Mouse (Mus musculus) bone marrow macrophage, adult 2 months (primary cell): ENCODE measurements around the gene Cachd1. TPM values are rescaled to one million over a fixed set of nuclear protein-coding genes. Genes with fewer than 3 reads are reported as not detected.

ENCODE experiments used
- H3K27ac ChIP-seq: 2 replicates; pipeline ENCODE4 v1.5.1; 2012; ENCODE audit warnings: low read depth, low read length; ENCODE audit not compliant: insufficient read depth
- H3K4me1 ChIP-seq: 2 replicates; pipeline ENCODE4 v1.6.1; 2012; ENCODE audit warnings: low read length; ENCODE audit not compliant: control insufficient read depth, insufficient read depth
- H3K4me3 ChIP-seq: 2 replicates; pipeline ENCODE4 v1.5.1; 2012; ENCODE audit warnings: mild to moderate bottlenecking, low read length, moderate library complexity; ENCODE audit not compliant: insufficient read depth
- CTCF ChIP-seq: IDR thresholded peaks from 2 replicates; pipeline ENCODE4 v1.5.1; 2012; ENCODE audit warnings: low read depth, mild to moderate bottlenecking, low read length, moderate library complexity
- POLR2A ChIP-seq: IDR thresholded peaks from 2 replicates; pipeline ENCODE4 v1.6.1; 2012; ENCODE audit warnings: mild to moderate bottlenecking, low read depth, low read length, borderline replicate concordance
- polyA plus RNA-seq: library from polyadenylated mRNA; stranded (reverse); fragments of >200 nt; gene quantifications from 2 replicates; pipeline ENCODE4 v1.2.4, GENCODE M21; 2012; ENCODE audit not compliant: missing spikeins, insufficient read depth, insufficient read length

Cachd1 gene
- polyA plus RNA-seq, 1 experiment = not detected

- TF ChIP-seq CTCF (no peak), POLR2A (no peak)
- H3K27ac ChIP-seq = no peak overlapping the region
- no peaks in the 10 kb centered on the region for H3K4me1 ChIP-seq
- H3K4me3 ChIP-seq = no peak overlapping the region
Measured at GRCm38 (mm10) chr4:100894142-100894541, 117.7 kb downstream of the Cachd1 start.

GRCm38 (mm10) chr4:100896260-100897010 is 120.0 kb downstream of the Cachd1 start:
- TF ChIP-seq CTCF (no peak), POLR2A (no peak)

GRCm38 (mm10) chr4:100897943-100898342 is 121.5 kb downstream of the Cachd1 start:
- Histone ChIP-seq H3K4me1 (no peaks in the 10 kb centered on the region), H3K27ac (no peak overlapping the region), H3K4me3 (no peak overlapping the region)
- TF ChIP-seq POLR2A (no peak), CTCF (no peak)

More at GRCm38 (mm10) chr4:100896260-100897010, 120.0 kb downstream of the Cachd1 start:
- Histone ChIP-seq H3K4me1 (no peaks in the 10 kb centered on the region), H3K4me3 (no peak overlapping the region), H3K27ac (no peak overlapping the region)

GRCm38 (mm10) chr4:100909694-100910340 is 133.3 kb downstream of the Cachd1 start:
- TF ChIP-seq CTCF (no peak), POLR2A (no peak)
- Histone ChIP-seq H3K4me1 (no peaks in the 10 kb centered on the region), H3K4me3 (no peak overlapping the region)

GRCm38 (mm10) chr4:100910605-100911330 is 134.3 kb downstream of the Cachd1 start:
- Histone ChIP-seq H3K27ac (no peak overlapping the region), H3K4me1 (no peaks in the 10 kb centered on the region), H3K4me3 (no peak overlapping the region)
- TF ChIP-seq CTCF (no peak), POLR2A (no peak)

More at GRCm38 (mm10) chr4:100909694-100910340, 133.3 kb downstream of the Cachd1 start:
- no peak overlapping the region for H3K27ac ChIP-seq

GRCm38 (mm10) chr4:100911658-100912057 is 135.2 kb downstream of the Cachd1 start:
- Histone ChIP-seq H3K27ac (no peak overlapping the region), H3K4me1 (no peaks in the 10 kb centered on the region), H3K4me3 (no peak overlapping the region)
- TF ChIP-seq CTCF (no peak), POLR2A (no peak)

GRCm38 (mm10) chr4:100913666-100914065 is 137.2 kb downstream of the Cachd1 start:
- TF ChIP-seq CTCF (no peak), POLR2A (no peak)
- Histone ChIP-seq H3K4me3 (no peak overlapping the region), H3K27ac (no peak overlapping the region), H3K4me1 (no peaks in the 10 kb centered on the region)

- H3K4me1 ChIP-seq = no peaks in the 10 kb centered on the region
- no peak overlapping the region for H3K27ac ChIP-seq
- no peak overlapping the region for H3K4me3 ChIP-seq
- no peak for TF ChIP-seq CTCF
- TF ChIP-seq POLR2A = no peak
Measured at GRCm38 (mm10) chr4:100914532-100914931, 138.1 kb downstream of the Cachd1 start.

GRCm38 (mm10) chr4:100915093-100915492 is 138.6 kb downstream of the Cachd1 start:
- H3K4me1 ChIP-seq = no peaks in the 10 kb centered on the region
- TF ChIP-seq CTCF (no peak), POLR2A (no peak)
- no peak overlapping the region for H3K4me3 ChIP-seq
- H3K27ac ChIP-seq = no peak overlapping the region
